Mouse (Mus musculus): Measurements from ENCODE around the gene Dpep2nb. TPM values are rescaled to one million over a fixed set of nuclear protein-coding genes. Genes with fewer than 3 reads are reported as not detected.

Gene Dpep2nb
- polyA plus RNA-seq (2014; fragmentation: Illumina TruSeq; extraction: RNeasy Lipid Tissue Mini Kit (QIAGEN cat#74804); ENCODE audit: low read depth, low replicate concordance): not detected

GRCm38 (mm10) chr8:106005875-106006274 lies at the start of gene Dpep2nb:
TSS of gene Dpep2nb (minus strand) at chr8:106005975.

GRCm38 (mm10) chr8:106011643-106011986 lies 5.8 kb upstream of the Dpep2nb start, which contains the start of gene Ddx28:
TSS of gene Ddx28 (minus strand) at chr8:106011882.

GRCm38 (mm10) chr8:105990856-105991387 lies 14.9 kb downstream of the Dpep2nb start, which contains the start of gene Dus2:
TSS of gene Dus2 (plus strand) at chr8:105991337.

GRCm38 (mm10) chr8:105979325-105979724 lies 26.4 kb downstream of the Dpep2nb start, which contains the start of gene Dpep3:
TSS of gene Dpep3 (minus strand) at chr8:105979429.

GRCm38 (mm10) chr8:105965905-105966341 lies 39.9 kb downstream of the Dpep2nb start, which contains the start of gene Slc12a4:
TSS of gene Slc12a4 (minus strand) at chr8:105966097.

Other genes with a start within 250 kb of the Dpep2nb start
- gene Gfod2, start 247.3 kb downstream of the Dpep2nb start, polyA plus RNA-seq (2014; fragmentation: Illumina TruSeq; extraction: RNeasy Lipid Tissue Mini Kit (QIAGEN cat#74804); ENCODE audit: low read depth, low replicate concordance): 3.5 TPM
- 17.0 TPM for gene Ranbp10, start 178.6 kb downstream of the Dpep2nb start, polyA plus RNA-seq (2014; fragmentation: Illumina TruSeq; extraction: RNeasy Lipid Tissue Mini Kit (QIAGEN cat#74804); ENCODE audit: low read depth, low replicate concordance)
- gene Tsnaxip1, start 178.2 kb downstream of the Dpep2nb start, polyA plus RNA-seq (2014; fragmentation: Illumina TruSeq; extraction: RNeasy Lipid Tissue Mini Kit (QIAGEN cat#74804); ENCODE audit: low read depth, low replicate concordance): not detected
- gene Cenpt, start 152.7 kb downstream of the Dpep2nb start, polyA plus RNA-seq (2014; fragmentation: Illumina TruSeq; extraction: RNeasy Lipid Tissue Mini Kit (QIAGEN cat#74804); ENCODE audit: low read depth, low replicate concordance): 3.3 TPM
- gene Thap11, start 150.8 kb downstream of the Dpep2nb start, polyA plus RNA-seq (2014; fragmentation: Illumina TruSeq; extraction: RNeasy Lipid Tissue Mini Kit (QIAGEN cat#74804); ENCODE audit: low read depth, low replicate concordance): 30.4 TPM
- gene Nutf2, start 145.4 kb downstream of the Dpep2nb start, polyA plus RNA-seq (2014; fragmentation: Illumina TruSeq; extraction: RNeasy Lipid Tissue Mini Kit (QIAGEN cat#74804); ENCODE audit: low read depth, low replicate concordance): 108 TPM
- 29.2 TPM for gene Edc4, start 125.1 kb downstream of the Dpep2nb start, polyA plus RNA-seq (2014; fragmentation: Illumina TruSeq; extraction: RNeasy Lipid Tissue Mini Kit (QIAGEN cat#74804); ENCODE audit: low read depth, low replicate concordance)
- not detected for gene Nrn1l, start 112.4 kb downstream of the Dpep2nb start, polyA plus RNA-seq (2014; fragmentation: Illumina TruSeq; extraction: RNeasy Lipid Tissue Mini Kit (QIAGEN cat#74804); ENCODE audit: low read depth, low replicate concordance)
- 18.1 TPM for gene Pskh1, start 105.5 kb downstream of the Dpep2nb start, polyA plus RNA-seq (2014; fragmentation: Illumina TruSeq; extraction: RNeasy Lipid Tissue Mini Kit (QIAGEN cat#74804); ENCODE audit: low read depth, low replicate concordance)
- not detected for gene Ctrl, start 72.1 kb downstream of the Dpep2nb start, polyA plus RNA-seq (2014; fragmentation: Illumina TruSeq; extraction: RNeasy Lipid Tissue Mini Kit (QIAGEN cat#74804); ENCODE audit: low read depth, low replicate concordance)
- gene Psmb10, start 67.5 kb downstream of the Dpep2nb start, polyA plus RNA-seq (2014; fragmentation: Illumina TruSeq; extraction: RNeasy Lipid Tissue Mini Kit (QIAGEN cat#74804); ENCODE audit: low read depth, low replicate concordance): 68.7 TPM
- gene Lcat, start 62.6 kb downstream of the Dpep2nb start, polyA plus RNA-seq (2014; fragmentation: Illumina TruSeq; extraction: RNeasy Lipid Tissue Mini Kit (QIAGEN cat#74804); ENCODE audit: low read depth, low replicate concordance): 2.0 TPM
- 42.3 TPM for gene Slc12a4, start 39.9 kb downstream of the Dpep2nb start, polyA plus RNA-seq (2014; fragmentation: Illumina TruSeq; extraction: RNeasy Lipid Tissue Mini Kit (QIAGEN cat#74804); ENCODE audit: low read depth, low replicate concordance)
- not detected for gene Dpep3, start 26.5 kb downstream of the Dpep2nb start, polyA plus RNA-seq (2014; fragmentation: Illumina TruSeq; extraction: RNeasy Lipid Tissue Mini Kit (QIAGEN cat#74804); ENCODE audit: low read depth, low replicate concordance)
- gene Dus2, start 14.6 kb downstream of the Dpep2nb start, polyA plus RNA-seq (2014; fragmentation: Illumina TruSeq; extraction: RNeasy Lipid Tissue Mini Kit (QIAGEN cat#74804); ENCODE audit: low read depth, low replicate concordance): 13.7 TPM
- gene Ddx28, start 5.9 kb upstream of the Dpep2nb start, polyA plus RNA-seq (2014; fragmentation: Illumina TruSeq; extraction: RNeasy Lipid Tissue Mini Kit (QIAGEN cat#74804); ENCODE audit: low read depth, low replicate concordance): 9.2 TPM
- gene Nfatc3, start 52.9 kb upstream of the Dpep2nb start, polyA plus RNA-seq (2014; fragmentation: Illumina TruSeq; extraction: RNeasy Lipid Tissue Mini Kit (QIAGEN cat#74804); ENCODE audit: low read depth, low replicate concordance): 13.4 TPM
- 2.0 TPM for gene Esrp2, start 131.0 kb upstream of the Dpep2nb start, polyA plus RNA-seq (2014; fragmentation: Illumina TruSeq; extraction: RNeasy Lipid Tissue Mini Kit (QIAGEN cat#74804); ENCODE audit: low read depth, low replicate concordance)
- gene Pla2g15, start 144.4 kb upstream of the Dpep2nb start, polyA plus RNA-seq (2014; fragmentation: Illumina TruSeq; extraction: RNeasy Lipid Tissue Mini Kit (QIAGEN cat#74804); ENCODE audit: low read depth, low replicate concordance): 7.5 TPM
- 10.4 TPM for gene Slc7a6, start 162.9 kb upstream of the Dpep2nb start, polyA plus RNA-seq (2014; fragmentation: Illumina TruSeq; extraction: RNeasy Lipid Tissue Mini Kit (QIAGEN cat#74804); ENCODE audit: low read depth, low replicate concordance)
- 19.7 TPM for gene Slc7a6os, start 205.0 kb upstream of the Dpep2nb start, polyA plus RNA-seq (2014; fragmentation: Illumina TruSeq; extraction: RNeasy Lipid Tissue Mini Kit (QIAGEN cat#74804); ENCODE audit: low read depth, low replicate concordance)
- 20.2 TPM for gene Prmt7, start 205.0 kb upstream of the Dpep2nb start, polyA plus RNA-seq (2014; fragmentation: Illumina TruSeq; extraction: RNeasy Lipid Tissue Mini Kit (QIAGEN cat#74804); ENCODE audit: low read depth, low replicate concordance)

Measured in heart, adult 10 weeks (tissue).